Mouse (Mus musculus): ENCODE data around the gene Topaz1.

GRCm38 (mm10) chr9:122845621-122846020 lies 98.5 kb downstream of the Topaz1 start:
- TF ChIP-seq CTCF (IDR thresholded peaks at IDR 0.05; ENCODE audit: low read depth, low read length): no peak
- TF ChIP-seq EP300 (IDR thresholded peaks at IDR 0.05; ENCODE audit: insufficient read depth, low read depth, low read length): no peak
